Mouse (Mus musculus): ENCODE data around the gene Gm3336. TPM values are rescaled to one million over a fixed set of nuclear protein-coding genes. Genes with fewer than 3 reads are reported as not detected.

Gm3336 gene
- polyA plus RNA-seq, 1 experiment from 2014 or later = not detected

- WGBS = 78% methylated on average over 9 of the region's 9 CpGs
- Histone ChIP-seq H3K4me1 (ENCODE audit: control insufficient read depth, insufficient read depth, low read length) (peaks cover 15% of the 10 kb centered on the region), H3K4me2 (ENCODE audit: low read depth) (no peak overlapping the region), H3K27ac (ENCODE audit: low read depth, low read length) (no peak overlapping the region), H3K9ac (ENCODE audit: low read length) (no peak overlapping the region), H3K4me3 (ENCODE audit: low read depth, low read length) (no peak overlapping the region), H3K9me3 (ENCODE audit: control insufficient read depth, low read length) (no peaks in the 10 kb centered on the region), H3K36me3 (ENCODE audit: control insufficient read depth, insufficient read depth, low read length) (no peaks in the 10 kb centered on the region), H3K27me3 (ENCODE audit: control insufficient read depth, insufficient read depth, low read length) (peaks cover 42% of the 10 kb centered on the region)
- DNase-seq (ENCODE audit: low spot score) = peak; percentile 8
- no peak for ATAC-seq (ENCODE audit: insufficient read depth, low FRiP score, low TSS enrichment)
Observed at GRCm38 (mm10) chr8:70746676-70747075, 28.3 kb downstream of the Gm3336 start.

- ATAC-seq (ENCODE audit: insufficient read depth, low FRiP score, low TSS enrichment) = no peak
- H3K27ac ChIP-seq (ENCODE audit: low read depth, low read length) = no peak overlapping the region
- peak; percentile 8 for DNase-seq (ENCODE audit: low spot score)
- H3K9ac ChIP-seq (ENCODE audit: low read length) = no peak overlapping the region
- H3K4me2 ChIP-seq (ENCODE audit: low read depth) = no peak overlapping the region
- no peaks in the 10 kb centered on the region for H3K36me3 ChIP-seq (ENCODE audit: control insufficient read depth, insufficient read depth, low read length)
- peaks cover 15% of the 10 kb centered on the region for H3K4me1 ChIP-seq (ENCODE audit: control insufficient read depth, insufficient read depth, low read length)
- peaks cover 35% of the 10 kb centered on the region for H3K27me3 ChIP-seq (ENCODE audit: control insufficient read depth, insufficient read depth, low read length)
- no peak overlapping the region for H3K4me3 ChIP-seq (ENCODE audit: low read depth, low read length)
- H3K9me3 ChIP-seq (ENCODE audit: control insufficient read depth, low read length) = no peaks in the 10 kb centered on the region
- 87% methylated on average over 18 of the region's 18 CpGs for WGBS
Observed at GRCm38 (mm10) chr8:70747211-70747890, 29.0 kb downstream of the Gm3336 start.

- 91% methylated on average over 23 of the region's 23 CpGs for WGBS
- H3K36me3 ChIP-seq (ENCODE audit: control insufficient read depth, insufficient read depth, low read length) = no peaks in the 10 kb centered on the region
- no peak overlapping the region for H3K4me2 ChIP-seq (ENCODE audit: low read depth)
- H3K9me3 ChIP-seq (ENCODE audit: control insufficient read depth, low read length) = no peaks in the 10 kb centered on the region
- ATAC-seq (ENCODE audit: insufficient read depth, low FRiP score, low TSS enrichment) (no peak), DNase-seq (ENCODE audit: low spot score) (no peak)
- H3K4me1 ChIP-seq (ENCODE audit: control insufficient read depth, insufficient read depth, low read length) = peaks cover 7% of the 10 kb centered on the region
- H3K27me3 ChIP-seq (ENCODE audit: control insufficient read depth, insufficient read depth, low read length) = peaks cover 24% of the 10 kb centered on the region
- H3K27ac ChIP-seq (ENCODE audit: low read depth, low read length) = no peak overlapping the region
- no peak overlapping the region for H3K9ac ChIP-seq (ENCODE audit: low read length)
- H3K4me3 ChIP-seq (ENCODE audit: low read depth, low read length) = no peak overlapping the region
Observed at GRCm38 (mm10) chr8:70748246-70749096, 30.1 kb downstream of the Gm3336 start.

- H3K4me2 ChIP-seq (ENCODE audit: low read depth) = no peak overlapping the region
- H3K9ac ChIP-seq (ENCODE audit: low read length) = no peak overlapping the region
- peaks cover 17% of the 10 kb centered on the region for H3K27me3 ChIP-seq (ENCODE audit: control insufficient read depth, insufficient read depth, low read length)
- WGBS = 80% methylated on average over 19 of the region's 19 CpGs
- no peak overlapping the region for H3K4me3 ChIP-seq (ENCODE audit: low read depth, low read length)
- H3K27ac ChIP-seq (ENCODE audit: low read depth, low read length) = no peak overlapping the region
- no peaks in the 10 kb centered on the region for H3K36me3 ChIP-seq (ENCODE audit: control insufficient read depth, insufficient read depth, low read length)
- peaks cover under 1% of the 10 kb centered on the region; the same call in 1 of the 2 replicates for H3K4me1 ChIP-seq (ENCODE audit: control insufficient read depth, insufficient read depth, low read length)
- ATAC-seq (ENCODE audit: insufficient read depth, low FRiP score, low TSS enrichment) (no peak), DNase-seq (ENCODE audit: low spot score) (peak; percentile 7)
- no peaks in the 10 kb centered on the region for H3K9me3 ChIP-seq (ENCODE audit: control insufficient read depth, low read length)
Observed at GRCm38 (mm10) chr8:70749097-70749674, 30.8 kb downstream of the Gm3336 start.

GRCm38 (mm10) chr8:70750128-70750680, 31.9 kb downstream of the Gm3336 start:
- Histone ChIP-seq H3K4me1 (ENCODE audit: control insufficient read depth, insufficient read depth, low read length) (peaks cover 3% of the 10 kb centered on the region; the same call in 1 of the 2 replicates), H3K36me3 (ENCODE audit: control insufficient read depth, insufficient read depth, low read length) (no peaks in the 10 kb centered on the region), H3K27me3 (ENCODE audit: control insufficient read depth, insufficient read depth, low read length) (peaks cover 9% of the 10 kb centered on the region), H3K9ac (ENCODE audit: low read length) (no peak overlapping the region), H3K4me2 (ENCODE audit: low read depth) (no peak overlapping the region), H3K27ac (ENCODE audit: low read depth, low read length) (no peak overlapping the region), H3K9me3 (ENCODE audit: control insufficient read depth, low read length) (no peaks in the 10 kb centered on the region), H3K4me3 (ENCODE audit: low read depth, low read length) (no peak overlapping the region)
- 84% methylated on average over 13 of the region's 13 CpGs for WGBS
- no peak for ATAC-seq (ENCODE audit: insufficient read depth, low FRiP score, low TSS enrichment)
- DNase-seq (ENCODE audit: low spot score) = peak; percentile 10

- DNase-seq (ENCODE audit: low spot score) (peak; percentile 75), ATAC-seq (ENCODE audit: insufficient read depth, low FRiP score, low TSS enrichment) (no peak)
- no peak overlapping the region for H3K4me2 ChIP-seq (ENCODE audit: low read depth)
- H3K4me1 ChIP-seq (ENCODE audit: control insufficient read depth, insufficient read depth, low read length) = peaks cover 4% of the 10 kb centered on the region; the same call in 1 of the 2 replicates
- 32% methylated on average over 11 of the region's 11 CpGs for WGBS
- no peaks in the 10 kb centered on the region for H3K27me3 ChIP-seq (ENCODE audit: control insufficient read depth, insufficient read depth, low read length)
- H3K9ac ChIP-seq (ENCODE audit: low read length) = no peak overlapping the region
- H3K27ac ChIP-seq (ENCODE audit: low read depth, low read length) = peak overlapping the region; percentile 15; the same call in 1 of the 2 replicates
- no peaks in the 10 kb centered on the region for H3K9me3 ChIP-seq (ENCODE audit: control insufficient read depth, low read length)
- H3K36me3 ChIP-seq (ENCODE audit: control insufficient read depth, insufficient read depth, low read length) = no peaks in the 10 kb centered on the region
- H3K4me3 ChIP-seq (ENCODE audit: low read depth, low read length) = no peak overlapping the region
Observed at GRCm38 (mm10) chr8:70752000-70752764, 33.8 kb downstream of the Gm3336 start.

GRCm38 (mm10) chr8:70753151-70753550, 34.8 kb downstream of the Gm3336 start:
- 0 out of 2 replicates have a peak overlapping the region, but pooled peaks have one; percentile 26 for H3K9ac ChIP-seq (ENCODE audit: low read length)
- H3K27me3 ChIP-seq (ENCODE audit: control insufficient read depth, insufficient read depth, low read length) = no peaks in the 10 kb centered on the region
- 21% methylated on average over 21 of the region's 21 CpGs for WGBS
- H3K4me2 ChIP-seq (ENCODE audit: low read depth) = 0 out of 2 replicates have a peak overlapping the region, but pooled peaks have one; percentile 6
- DNase-seq (ENCODE audit: low spot score) = peak; percentile 40
- no peaks in the 10 kb centered on the region for H3K36me3 ChIP-seq (ENCODE audit: control insufficient read depth, insufficient read depth, low read length)
- no peak overlapping the region for H3K4me3 ChIP-seq (ENCODE audit: low read depth, low read length)
- ATAC-seq (ENCODE audit: insufficient read depth, low FRiP score, low TSS enrichment) = no peak
- H3K27ac ChIP-seq (ENCODE audit: low read depth, low read length) = peak overlapping the region; percentile 15; the same call in 1 of the 2 replicates
- H3K4me1 ChIP-seq (ENCODE audit: control insufficient read depth, insufficient read depth, low read length) = peaks cover 4% of the 10 kb centered on the region; the same call in 1 of the 2 replicates
- no peaks in the 10 kb centered on the region for H3K9me3 ChIP-seq (ENCODE audit: control insufficient read depth, low read length)
